Comparison of ENCODE assay signal across 9 mouse cellular contexts in genomic region chr12:98779148-98779547, GRCm38 (mm10). TPM values are rescaled to one million over a fixed set of nuclear protein-coding genes. Genes with fewer than 3 reads are reported as not detected.
DNase-seq lines count a peak whose midpoint lies in the region; ATAC-seq and TF ChIP-seq lines count a peak whose summit lies in the region.
"Had no signal": no experiment of that assay in that cellular context is flagged by ENCODE, and none has a peak within 500 bp of the region (broad histone marks: within the 10 kb centered on the region; RNA-seq: fewer than 3 reads in every experiment).

No protein-coding gene starts in this region.

- in situ Hi-C loops in ES-E14 (cut with MboI; ENCODE audit: low sequenced_read_pairs in 2 of 2, unreplicated experiment in 2 of 2) = no loop called here

- WGBS in heart, postnatal 0 days = 66% methylated on average over 4 of the region's 4 CpGs
- 83% methylated on average over 4 of the region's 4 CpGs for WGBS in forebrain, embryonic 15.5 days
- 86% methylated on average over 4 of the region's 4 CpGs for WGBS in limb, embryonic 10.5 days

- H3K9me3 ChIP-seq in heart, postnatal 0 days (replicated peaks; ENCODE audit: control insufficient read depth, low read length) = no peaks in the 10 kb centered on the region
- no peaks in the 10 kb centered on the region for H3K9me3 ChIP-seq in ES-E14 (ENCODE audit: control insufficient read depth, insufficient read depth, low read depth, low read length)
- no peaks in the 10 kb centered on the region for H3K9me3 ChIP-seq in forebrain, embryonic 15.5 days
- no peaks in the 10 kb centered on the region for H3K9me3 ChIP-seq in limb, embryonic 10.5 days (replicated peaks)
- H3K9me3 ChIP-seq: embryonic facial prominence, embryonic 13.5 days had no signal

- H3K27ac ChIP-seq in heart, postnatal 0 days (ENCODE audit: low read depth) = no peak overlapping the region
- H3K27ac ChIP-seq in ES-E14 (ENCODE audit: insufficient read depth, low read depth, low read length, poor library complexity, severe bottlenecking) = no peak overlapping the region
- no peak overlapping the region for H3K27ac ChIP-seq in forebrain, embryonic 15.5 days (replicated peaks)
- no peak overlapping the region for H3K27ac ChIP-seq in limb, embryonic 10.5 days
- H3K27ac ChIP-seq: embryonic facial prominence, embryonic 13.5 days had no signal

- TF ChIP-seq EP300 in heart, postnatal 0 days (IDR thresholded peaks at IDR 0.05; ENCODE audit: low read depth) = no peak

- H3K4me1 ChIP-seq in heart, postnatal 0 days (ENCODE audit: control insufficient read depth, insufficient read depth) = no peaks in the 10 kb centered on the region
- peaks cover 0 to 3% of the 10 kb centered on the region in 2 experiments; a peak in 1 of 4 replicates for H3K4me1 ChIP-seq in ES-E14 (ENCODE audit: control insufficient read depth in 2 of 2, insufficient read depth in 2 of 2, low read length in 2 of 2, poor library complexity in 1 of 2)
- H3K4me1 ChIP-seq in forebrain, embryonic 15.5 days = no peaks in the 10 kb centered on the region
- no peaks in the 10 kb centered on the region for H3K4me1 ChIP-seq in limb, embryonic 10.5 days
- H3K4me1 ChIP-seq: embryonic facial prominence, embryonic 13.5 days had no signal

- ATAC-seq in heart, postnatal 0 days (ENCODE audit: insufficient read depth, low read depth) = no peak
- 0 out of 2 replicates have a peak, but pooled peaks have one; percentile 48 for ATAC-seq in forebrain, embryonic 15.5 days (replicated peaks)

- no peak for DNase-seq in heart, postnatal 0 days (ENCODE audit: low spot score)
- no peak for DNase-seq in heart, postnatal 25 days (ENCODE audit: low spot score)
- peak; percentile 58 for DNase-seq in 416B (ENCODE audit: low read depth)
- peak; percentile 24 for DNase-seq in ES-E14 (ENCODE audit: low read depth, low spot score)
- peak; percentile 14 for DNase-seq in lung, postnatal 14 days
- DNase-seq in limb, embryonic 10.5 days (ENCODE audit: low spot score) = no peak
- DNase-seq in urinary bladder, postnatal 10 days (ENCODE audit: low spot score) = no peak

- H3K4me3 ChIP-seq in heart, postnatal 0 days (ENCODE audit: low read depth, low read length) = no peak overlapping the region
- H3K4me3 ChIP-seq in ES-E14 (ENCODE audit: insufficient read depth in 1 of 2, low read depth in 1 of 2, low read length in 2 of 2, poor library complexity in 1 of 2, severe bottlenecking in 1 of 2) = no peak overlapping the region
- H3K4me3 ChIP-seq in forebrain, embryonic 15.5 days = no peak overlapping the region
- no peak overlapping the region for H3K4me3 ChIP-seq in limb, embryonic 10.5 days
- H3K4me3 ChIP-seq: embryonic facial prominence, embryonic 13.5 days had no signal

- peaks cover 87% of the 10 kb centered on the region for H3K36me3 ChIP-seq in heart, postnatal 0 days (replicated peaks; ENCODE audit: control insufficient read depth, insufficient read depth, low read length)
- H3K36me3 ChIP-seq in ES-E14 (ENCODE audit: control insufficient read depth, insufficient read depth, low read length, poor library complexity, severe bottlenecking) = peaks cover 25% of the 10 kb centered on the region
- H3K36me3 ChIP-seq in forebrain, embryonic 15.5 days = peaks cover 73% of the 10 kb centered on the region
- peaks cover 96% of the 10 kb centered on the region for H3K36me3 ChIP-seq in limb, embryonic 10.5 days

- no peak overlapping the region for H3K4me2 ChIP-seq in heart, postnatal 0 days (ENCODE audit: low read depth, low read length)
- no peak overlapping the region for H3K4me2 ChIP-seq in forebrain, embryonic 15.5 days (replicated peaks)
- H3K4me2 ChIP-seq: embryonic facial prominence, embryonic 13.5 days had no signal

- peak; percentile 48 for TF ChIP-seq CTCF in heart, postnatal 0 days (IDR thresholded peaks at IDR 0.05; ENCODE audit: low read depth)

- H3K27me3 ChIP-seq in heart, postnatal 0 days (ENCODE audit: control insufficient read depth, insufficient read depth, low read length) = no peaks in the 10 kb centered on the region
- H3K27me3 ChIP-seq in forebrain, embryonic 15.5 days = no peaks in the 10 kb centered on the region
- H3K27me3 ChIP-seq in limb, embryonic 10.5 days (ENCODE audit: low read depth, poor library complexity, severe bottlenecking) = no peaks in the 10 kb centered on the region
- H3K27me3 ChIP-seq: embryonic facial prominence, embryonic 13.5 days had no signal

- H3K9ac ChIP-seq in heart, postnatal 0 days (replicated peaks; ENCODE audit: low read depth, low read length) = no peak overlapping the region
- H3K9ac ChIP-seq in ES-E14 (ENCODE audit: insufficient read depth, low read depth, low read length, poor library complexity, severe bottlenecking) = no peak overlapping the region
- no peak overlapping the region for H3K9ac ChIP-seq in forebrain, embryonic 15.5 days (replicated peaks)
- H3K9ac ChIP-seq: embryonic facial prominence, embryonic 13.5 days had no signal

- intact Hi-C loops in heart, postnatal 25 days (cut with DNase I) = no loop called here

TF ChIP-seq in ES-E14, 5 proteins besides CTCF, POLR2A, EP300 and RAD21:
- TF ChIP-seq ZC3H11A (IDR thresholded peaks at IDR 0.05; ENCODE audit: borderline replicate concordance, low read depth, low read length) (no peak), ZNF384 (IDR thresholded peaks at IDR 0.05; ENCODE audit: low read depth, low read length) (no peak), HCFC1 (IDR thresholded peaks at IDR 0.05; ENCODE audit: borderline replicate concordance, insufficient read depth, low read length) (no peak), CHD2 (IDR thresholded peaks at IDR 0.05; ENCODE audit: low read depth, low read length) (no peak), MAFK (IDR thresholded peaks at IDR 0.05; ENCODE audit: insufficient read depth, low read depth, low read length) (no peak)

RNA-seq across cellular contexts. Expression of gene Zc3h14, which starts 32.4 kb away (rescaled TPM):
- total RNA-seq in heart, postnatal 0 days (2014; rRNA removed; ENCODE audit: low replicate concordance) = 73.1 TPM in 2 replicates
- polyA plus RNA-seq in heart, postnatal 0 days (2015; fragmentation: Nextera tagmentation; extraction: Ambion mirVana) = 64.4 and 64.6 TPM in 2 replicates
- 10 to 100 TPM; 61.4 to 62.6 TPM for total RNA-seq in heart, postnatal 25 days (2021)
- total RNA-seq in ES-E14 (2012; rRNA removed) = 55.6 and 65.6 TPM in 2 replicates
- 126 and 127 TPM in 2 replicates for polyA plus RNA-seq in forebrain, embryonic 15.5 days (2015; fragmentation: Nextera tagmentation; extraction: Ambion mirVana)
- polyA plus RNA-seq in limb, embryonic 10.5 days (2016; fragmentation: Nextera tagmentation; extraction: Ambion mirVana) = 127 and 141 TPM in 2 replicates

RNA-seq across cellular contexts. Expression of gene Ptpn21, which starts 41.9 kb away (rescaled TPM):
- total RNA-seq in heart, postnatal 0 days (2014; rRNA removed; ENCODE audit: low replicate concordance) = 8.7 and 16.0 TPM in 2 replicates
- polyA plus RNA-seq in heart, postnatal 0 days (2015; fragmentation: Nextera tagmentation; extraction: Ambion mirVana) = 5.4 and 6.0 TPM in 2 replicates
- total RNA-seq in heart, postnatal 25 days (2021) = 10 to 100 TPM; 29.6 to 31.6 TPM
- total RNA-seq in ES-E14 (2012; rRNA removed) = 9.1 and 10.4 TPM in 2 replicates
- polyA plus RNA-seq in forebrain, embryonic 15.5 days (2015; fragmentation: Nextera tagmentation; extraction: Ambion mirVana) = 5.0 and 6.7 TPM in 2 replicates
- 5.1 and 6.0 TPM in 2 replicates for polyA plus RNA-seq in limb, embryonic 10.5 days (2016; fragmentation: Nextera tagmentation; extraction: Ambion mirVana)

Comparison
In these comparisons a context has a peak if more than half of its experiments do, and no peak if none do; other contexts are left out.
1. DNase-seq: peak in 416B (single experiment), ES-E14 (single experiment) and lung, postnatal 14 days (single experiment); none in heart, postnatal 0 days (single experiment), heart, postnatal 25 days (single experiment), limb, embryonic 10.5 days (single experiment) and urinary bladder, postnatal 10 days (single experiment).